Mouse (Mus musculus) liver, embryonic 11.5 days (tissue): Measurements from ENCODE around the gene Ace3. TPM values are rescaled to one million over a fixed set of nuclear protein-coding genes. Genes with fewer than 3 reads are reported as not detected.

Experiments
- ATAC-seq: fragments of 200-750 bp; cut with Nextera tagmentation; replicated peaks from 2 replicates; pipeline ENCODE4 v1.8.0; 2017; ENCODE audit warnings: moderate number of reproducible peaks, mild to moderate bottlenecking, moderate TSS enrichment, moderate library complexity; ENCODE audit not compliant: low FRiP score
- DNase-seq: peaks from one replicate; pipeline ENCODE4 v3.0.0-alpha.2; 2017; ENCODE audit warnings: low spot score
- H3K27ac ChIP-seq: fragments of 300-500 bp; sonication (generic); 2 replicates; pipeline ENCODE4 v1.5.1; 2014; ENCODE audit warnings: mild to moderate bottlenecking, low read depth, low read length, control low read depth
- H3K27me3 ChIP-seq: fragments of 300-500 bp; sonication (generic); replicated peaks from 2 replicates; pipeline ENCODE4 v1.6.1; 2014; ENCODE audit warnings: low read length, mixed read lengths; ENCODE audit not compliant: control insufficient read depth, insufficient read depth
- H3K36me3 ChIP-seq: fragments of 300-500 bp; sonication (generic); 2 replicates; pipeline ENCODE4 v1.6.1; 2014; ENCODE audit warnings: mild to moderate bottlenecking, low read length, moderate library complexity, mixed read lengths; ENCODE audit not compliant: control insufficient read depth, insufficient read depth
- H3K4me1 ChIP-seq: fragments of 300-500 bp; sonication (generic); replicated peaks from 2 replicates; pipeline ENCODE4 v1.6.1; 2014; ENCODE audit warnings: low read length, mixed read lengths; ENCODE audit not compliant: control insufficient read depth, insufficient read depth
- H3K4me2 ChIP-seq: fragments of 300-500 bp; sonication (generic); 2 replicates; pipeline ENCODE4 v1.6.1; 2014; ENCODE audit warnings: mild to moderate bottlenecking, control low read depth, moderate library complexity
- H3K4me3 ChIP-seq: fragments of 300-500 bp; sonication (generic); 2 replicates; pipeline ENCODE4 v1.5.1; 2014; ENCODE audit warnings: low read depth, low read length, control low read depth
- H3K9ac ChIP-seq: fragments of 300-500 bp; sonication (generic); 2 replicates; pipeline ENCODE4 v1.6.1; 2014; ENCODE audit warnings: low read depth, low read length, control low read depth
- H3K9me3 ChIP-seq: fragments of 300-500 bp; sonication (generic); 2 replicates; pipeline ENCODE4 v1.6.1; 2016; ENCODE audit warnings: low read length, inconsistent platforms, mixed read lengths; ENCODE audit not compliant: control insufficient read depth
- WGBS: fragments of 180-500 bp; shearing (Covaris S2); extraction: QIAGEN DNeasy Blood & Tissue Kit; methylation state at CpG from one replicate; pipeline ENCODE4 v1.1.7; 2014; 5-methylcytosine and 5-hydroxymethylcytosine counted together
- polyA plus RNA-seq: library from polyadenylated mRNA; unstranded; fragments of >200 nt; fragmentation: Nextera tagmentation; extraction: Ambion mirVana; gene quantifications from 2 replicates; pipeline ENCODE4 v1.2.1, GENCODE M21; 2014

Gene Ace3
- polyA plus RNA-seq, 1 experiment from 2014 or later, result not detected

DNA sequence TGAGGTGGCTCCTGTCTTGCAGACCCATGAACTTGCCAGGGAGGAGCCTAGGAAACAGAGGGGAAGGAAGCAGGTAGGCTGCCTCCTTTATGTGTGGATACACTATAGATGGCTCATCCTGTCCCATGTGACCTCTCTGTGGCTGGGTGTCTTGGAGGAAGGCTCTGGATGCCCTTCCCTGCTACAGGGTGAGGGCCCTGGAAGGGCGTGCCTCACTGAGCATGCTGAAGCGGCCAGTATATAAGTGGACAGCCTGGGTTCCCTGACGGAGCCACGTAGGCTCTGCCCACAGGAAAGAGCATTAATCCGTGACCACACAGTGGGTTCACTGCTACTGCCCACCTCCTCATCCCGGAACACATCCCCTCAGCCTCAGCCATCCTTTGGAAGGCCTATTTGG is 5.0 kb upstream of the Ace3 start:
- H3K27ac ChIP-seq, result no peak overlapping the region
- no peaks in the 10 kb centered on the region for H3K27me3 ChIP-seq
- no peak overlapping the region for H3K4me2 ChIP-seq
- no peaks in the 10 kb centered on the region for H3K9me3 ChIP-seq
- ATAC-seq (no peak), DNase-seq (no peak)
- WGBS, result 76% methylated on average over 6 of the region's 6 CpGs
- no peak overlapping the region for H3K9ac ChIP-seq
- no peaks in the 10 kb centered on the region for H3K36me3 ChIP-seq
- no peak overlapping the region for H3K4me3 ChIP-seq
- no peaks in the 10 kb centered on the region; the same call in 1 of the 2 replicates for H3K4me1 ChIP-seq

DNA sequence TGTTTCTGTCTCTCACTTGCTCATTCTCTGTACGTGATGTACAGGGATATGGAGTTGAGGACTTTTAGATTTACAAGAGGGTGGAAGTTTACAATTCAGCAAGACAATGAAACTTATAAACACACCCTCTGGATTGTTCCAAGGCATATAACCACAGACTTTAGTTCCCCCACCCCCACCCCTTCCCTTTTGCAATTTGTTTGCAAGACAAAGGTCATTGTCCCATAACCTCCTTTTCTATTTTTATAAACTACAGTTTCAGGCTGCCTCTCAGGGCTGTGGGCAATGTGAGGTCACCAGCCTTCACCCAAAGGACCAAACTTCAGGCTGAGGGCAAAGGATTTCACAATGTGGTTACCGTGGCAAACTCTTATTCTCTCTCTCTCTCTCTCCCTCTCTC is 4.2 kb upstream of the Ace3 start:
- ATAC-seq, result no peak
- WGBS, result 55% methylated on average over 2 of the region's 2 CpGs

DNA sequence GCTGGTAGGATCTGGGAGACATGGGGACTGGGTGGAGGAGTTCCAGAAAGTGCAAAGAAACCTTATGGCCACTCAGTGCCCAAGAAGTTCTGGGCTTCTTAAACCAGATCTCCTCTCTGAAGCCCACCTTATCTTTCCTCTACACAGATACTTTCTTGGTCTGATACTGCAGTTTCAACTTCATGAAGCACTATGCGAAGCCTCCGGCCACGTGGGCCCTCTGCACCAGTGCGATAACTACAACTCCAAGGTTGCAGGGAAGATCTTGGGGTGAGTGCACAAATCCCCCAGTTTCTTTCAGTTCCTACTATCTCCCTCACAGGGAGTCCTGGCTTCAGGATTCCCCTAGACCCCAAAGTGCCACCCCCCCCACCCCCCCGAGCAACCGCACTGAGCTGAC is 5.6 kb downstream of the Ace3 start:
- H3K4me3 ChIP-seq, result no peak overlapping the region
- no peak overlapping the region for H3K4me2 ChIP-seq
- no peak overlapping the region for H3K27ac ChIP-seq
- H3K4me1 ChIP-seq, result no peaks in the 10 kb centered on the region
- no peaks in the 10 kb centered on the region for H3K36me3 ChIP-seq
- no peak overlapping the region for H3K9ac ChIP-seq
- no peaks in the 10 kb centered on the region for H3K9me3 ChIP-seq
- whole genome bisulfite sequencing, result 83% methylated on average over 6 of the region's 6 CpGs
- ATAC-seq (no peak), DNase-seq (no peak)
- H3K27me3 ChIP-seq, result no peaks in the 10 kb centered on the region; the same call in 1 of the 2 replicates

More for the DNA sequence above, 4.2 kb upstream of the Ace3 start:
- H3K27ac ChIP-seq, result no peak overlapping the region
- H3K4me3 ChIP-seq, result no peak overlapping the region
- H3K27me3 ChIP-seq, result no peaks in the 10 kb centered on the region
- H3K36me3 ChIP-seq, result no peaks in the 10 kb centered on the region
- no peaks in the 10 kb centered on the region; the same call in 1 of the 2 replicates for H3K4me1 ChIP-seq
- no peaks in the 10 kb centered on the region for H3K9me3 ChIP-seq
- H3K9ac ChIP-seq, result no peak overlapping the region
- no peak overlapping the region for H3K4me2 ChIP-seq
- no peak for DNase-seq

DNA sequence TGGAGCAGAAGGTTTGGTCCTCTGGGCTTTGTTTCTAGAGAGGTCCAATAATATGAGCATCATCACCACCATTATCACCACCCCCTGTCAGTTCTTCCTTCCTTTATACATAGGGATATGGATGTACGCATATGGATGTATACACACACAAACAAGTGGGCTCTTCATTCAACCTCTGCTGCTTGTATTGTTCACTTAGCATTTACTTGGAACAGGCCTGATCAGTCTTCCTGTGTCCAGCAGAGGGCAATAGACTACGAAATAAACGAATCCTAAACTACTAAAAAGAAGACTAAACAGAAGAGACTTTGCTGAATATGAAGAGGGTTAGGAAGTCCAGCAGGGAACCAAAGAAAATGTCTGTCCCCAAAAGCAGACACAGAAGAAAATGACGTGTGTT is 7.2 kb downstream of the Ace3 start:
- Histone ChIP-seq H3K9me3 (no peaks in the 10 kb centered on the region), H3K36me3 (no peaks in the 10 kb centered on the region), H3K27me3 (no peaks in the 10 kb centered on the region; the same call in 1 of the 2 replicates), H3K27ac (no peak overlapping the region), H3K4me2 (no peak overlapping the region), H3K4me3 (no peak overlapping the region), H3K4me1 (no peaks in the 10 kb centered on the region), H3K9ac (no peak overlapping the region)
- DNase-seq (no peak), ATAC-seq (no peak)
- 39% methylated on average over 4 of the region's 4 CpGs for WGBS

DNA sequence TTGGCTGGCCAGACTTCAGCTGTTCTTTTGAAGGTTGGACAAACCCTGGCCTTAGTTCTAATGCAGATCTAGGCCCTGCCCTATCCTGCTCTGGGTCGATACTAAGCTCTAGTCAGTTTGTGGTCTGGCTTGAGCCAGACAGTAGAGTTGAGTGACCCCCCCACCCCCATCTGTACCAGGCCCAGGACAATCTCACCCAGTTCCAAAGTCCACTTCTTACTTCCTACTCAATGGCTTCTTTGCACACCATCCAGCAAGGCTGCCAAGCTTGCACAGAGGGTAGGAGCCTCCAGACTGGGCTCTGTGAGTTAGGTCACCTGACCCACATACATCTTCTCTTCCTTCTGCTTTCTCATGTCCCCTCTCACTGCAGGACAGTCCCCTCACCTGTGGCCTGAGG is 10.1 kb downstream of the Ace3 start:
- Histone ChIP-seq H3K27me3 (peaks cover 17% of the 10 kb centered on the region), H3K9ac (no peak overlapping the region), H3K27ac (no peak overlapping the region), H3K9me3 (no peaks in the 10 kb centered on the region), H3K4me3 (no peak overlapping the region), H3K36me3 (no peaks in the 10 kb centered on the region), H3K4me1 (peaks cover 3% of the 10 kb centered on the region; the same call in 1 of the 2 replicates), H3K4me2 (no peak overlapping the region)
- ATAC-seq (no peak), DNase-seq (no peak)
- 84% methylated on average over 1 of the region's 1 CpGs for WGBS

DNA sequence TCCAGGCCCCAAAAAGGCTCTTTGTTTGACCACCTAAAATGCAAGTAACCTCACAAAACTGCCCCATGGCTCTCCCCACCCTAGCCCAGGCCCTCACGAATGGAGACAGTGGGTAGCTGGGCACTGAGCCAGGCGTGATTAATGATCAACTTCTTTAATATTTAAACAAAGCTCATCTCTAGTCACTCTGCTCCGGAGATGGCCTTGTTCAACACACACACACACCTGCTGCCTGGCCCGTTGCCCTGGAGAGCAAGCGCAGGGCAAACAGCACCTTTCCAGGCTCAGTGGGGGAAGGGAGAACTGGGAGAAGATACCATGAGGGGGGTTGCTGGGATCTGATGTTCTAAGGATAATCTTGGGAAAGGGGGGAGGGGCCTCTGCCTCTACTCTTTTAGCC is 11.5 kb downstream of the Ace3 start:
- 51% methylated on average over 5 of the region's 5 CpGs for WGBS
- H3K27me3 ChIP-seq, result peaks cover 31% of the 10 kb centered on the region

DNA sequence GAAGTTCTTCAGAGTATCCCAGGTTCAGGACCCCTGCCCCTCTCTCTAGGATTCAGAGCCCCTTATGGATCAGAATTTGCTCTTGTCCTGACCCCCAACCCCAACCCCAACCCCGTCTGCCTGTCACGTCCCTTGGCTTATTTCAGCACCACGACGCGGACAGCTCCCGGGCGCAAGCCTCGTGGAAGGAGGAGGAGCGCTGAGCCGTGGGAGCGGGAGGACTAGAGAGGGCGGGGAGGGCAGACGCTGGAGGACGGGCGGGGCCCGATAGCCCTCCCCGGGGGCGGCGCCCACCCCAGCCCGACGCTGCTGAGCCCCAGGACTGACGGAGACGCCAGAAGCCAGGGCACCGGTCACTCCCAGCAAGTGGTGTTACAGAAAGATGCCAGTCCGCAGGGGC is 13.3 kb downstream of the Ace3 start, which contains the start of gene Kcnh6:
TSS of gene Kcnh6 (plus strand) at position 304 of the 400 bp plus-strand sequence.
- peak within 1 kb of the TSS; percentile 33 for H3K4me3 ChIP-seq
- peaks cover 3% of the 10 kb centered on the region; the same call in 1 of the 2 replicates for H3K4me1 ChIP-seq
- DNase-seq (peak; percentile 72), ATAC-seq (peak; percentile 58; the same call in 1 of the 2 replicates)
- peaks cover 42% of the 10 kb centered on the region for H3K27me3 ChIP-seq
- no peaks in the 10 kb centered on the region for H3K36me3 ChIP-seq
- no peak within 1 kb of the TSS for H3K27ac ChIP-seq
- peak within 1 kb of the TSS; percentile 62 for H3K4me2 ChIP-seq
- no peaks in the 10 kb centered on the region for H3K9me3 ChIP-seq
- no peak within 1 kb of the TSS for H3K9ac ChIP-seq
- under 1% methylated on average over 25 of the region's 25 CpGs for WGBS

More for the DNA sequence above, 11.5 kb downstream of the Ace3 start:
- Histone ChIP-seq H3K4me1 (peaks cover 3% of the 10 kb centered on the region; the same call in 1 of the 2 replicates), H3K4me2 (no peak overlapping the region), H3K36me3 (no peaks in the 10 kb centered on the region), H3K9me3 (no peaks in the 10 kb centered on the region), H3K4me3 (no peak overlapping the region), H3K27ac (no peak overlapping the region), H3K9ac (no peak overlapping the region)
- ATAC-seq (no peak), DNase-seq (no peak)

DNA sequence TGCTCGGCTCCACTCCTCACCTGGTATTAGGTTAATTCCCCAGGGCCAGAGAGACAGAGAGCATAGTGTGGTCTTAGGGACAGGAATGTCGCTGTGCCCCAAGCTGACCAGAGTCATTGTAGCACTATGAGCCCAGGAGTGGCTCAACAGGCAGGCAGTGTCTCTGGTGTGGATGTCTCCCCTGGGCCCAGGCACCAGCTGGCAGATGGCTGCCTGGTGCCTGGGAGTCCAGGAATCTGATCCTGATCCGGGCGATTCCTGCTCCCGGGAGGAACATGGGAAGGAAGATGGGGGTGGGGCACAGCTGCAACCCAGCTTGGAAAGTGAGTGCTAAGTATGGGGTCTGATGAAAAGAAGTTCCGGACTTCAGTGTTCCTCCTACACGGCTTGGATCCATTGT is 18.2 kb downstream of the Ace3 start:
- 69% methylated on average over 7 of the region's 7 CpGs for WGBS
- H3K27ac ChIP-seq, result no peak overlapping the region
- H3K4me2 ChIP-seq, result no peak overlapping the region
- H3K4me3 ChIP-seq, result no peak overlapping the region
- ATAC-seq (no peak), DNase-seq (no peak)
- no peaks in the 10 kb centered on the region for H3K36me3 ChIP-seq
- no peak overlapping the region for H3K9ac ChIP-seq
- peaks cover 62% of the 10 kb centered on the region for H3K27me3 ChIP-seq
- H3K4me1 ChIP-seq, result peaks cover 3% of the 10 kb centered on the region; the same call in 1 of the 2 replicates
- H3K9me3 ChIP-seq, result no peaks in the 10 kb centered on the region

DNA sequence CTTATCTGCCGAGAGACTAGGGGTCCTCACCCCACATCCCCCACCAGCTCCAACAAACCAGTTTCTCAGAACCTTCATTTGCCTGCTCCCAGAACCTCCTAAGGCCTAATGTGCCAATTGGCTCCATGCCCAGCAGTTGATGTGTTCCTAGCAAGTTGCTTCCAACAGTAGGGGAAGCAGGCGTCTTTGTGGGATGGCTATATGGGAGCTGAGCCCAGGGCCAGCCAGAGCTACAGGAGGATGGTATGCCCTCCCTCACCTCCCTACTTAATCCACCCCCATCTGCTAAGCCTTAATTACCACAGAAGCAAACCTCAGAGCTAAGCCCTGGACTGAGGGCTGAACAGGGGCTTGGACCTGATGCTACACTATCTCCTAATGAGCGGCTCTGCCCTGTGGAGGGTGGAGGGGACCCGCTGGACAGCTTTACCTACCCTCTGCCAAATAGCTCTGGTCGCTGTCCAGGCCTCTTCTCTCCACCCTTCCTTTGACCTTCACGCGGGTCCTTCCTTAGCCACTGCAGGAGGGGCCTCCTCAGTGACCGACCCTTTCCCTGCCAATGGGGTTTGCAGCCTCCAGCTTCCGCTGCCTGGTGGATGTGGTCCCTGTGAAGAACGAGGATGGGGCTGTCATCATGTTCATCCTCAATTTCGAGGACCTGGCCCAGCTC is 19.2 kb downstream of the Ace3 start:
- Histone ChIP-seq H3K4me1 (no peaks in the 10 kb centered on the region), H3K9me3 (no peaks in the 10 kb centered on the region), H3K4me3 (no peak overlapping the region), H3K36me3 (no peaks in the 10 kb centered on the region), H3K4me2 (no peak overlapping the region), H3K27ac (no peak overlapping the region), H3K27me3 (peaks cover 61% of the 10 kb centered on the region), H3K9ac (no peak overlapping the region)
- WGBS, result 63% methylated on average over 11 of the region's 11 CpGs
- no peak for DNase-seq
- ATAC-seq, result no peak
